Mouse (Mus musculus): ENCODE data around the gene Gm15737. TPM values are rescaled to one million over a fixed set of nuclear protein-coding genes. Genes with fewer than 3 reads are reported as not detected.
A peak's percentile ranks its signal among the peaks of the same experiment; 100 is the strongest.

Gene Gm15737
- polyA plus RNA-seq (2015; fragmentation: Nextera tagmentation; extraction: Ambion mirVana) = 0.31 and 0.34 TPM in 2 replicates

- peak within 1 kb of the TSS; percentile 46 for H3K9ac ChIP-seq (ENCODE audit: low read length)
- no peaks in the 10 kb centered on the region for H3K9me3 ChIP-seq (replicated peaks; ENCODE audit: control insufficient read depth, low read length)
- ATAC-seq (replicated peaks; ENCODE audit: extremely low read depth, insufficient read depth, low FRiP score) = peak; percentile 86
- H3K36me3 ChIP-seq (ENCODE audit: control insufficient read depth, insufficient read depth) = peaks cover 11% of the 10 kb centered on the region; the same call in 1 of the 2 replicates
- peak within 1 kb of the TSS; percentile 99 for H3K27ac ChIP-seq (ENCODE audit: low read length)
- peaks cover 19% of the 10 kb centered on the region for H3K4me1 ChIP-seq (ENCODE audit: control insufficient read depth, insufficient read depth, low read length)
- WGBS = 24% methylated on average over 4 of the region's 4 CpGs
- H3K4me3 ChIP-seq (ENCODE audit: low read length) = peak within 1 kb of the TSS; percentile 1; the same call in 1 of the 2 replicates
- peak within 1 kb of the TSS; percentile 51 for H3K4me2 ChIP-seq (ENCODE audit: low read depth, low read length)
- H3K27me3 ChIP-seq (ENCODE audit: control insufficient read depth, insufficient read depth, low read length) = no peaks in the 10 kb centered on the region
These were observed at the start of gene Gm15737 for GRCm38 (mm10) chr6:92869089-92869581. TSS of gene Gm15737 (plus strand) at chr6:92869357.

- no peak for ATAC-seq (replicated peaks; ENCODE audit: extremely low read depth, insufficient read depth, low FRiP score)
- Histone ChIP-seq H3K4me2 (ENCODE audit: low read depth, low read length) (no peak overlapping the region), H3K4me1 (ENCODE audit: control insufficient read depth, insufficient read depth, low read length) (peaks cover 5% of the 10 kb centered on the region; the same call in 1 of the 2 replicates), H3K27ac (ENCODE audit: low read length) (no peak overlapping the region), H3K9me3 (replicated peaks; ENCODE audit: control insufficient read depth, low read length) (no peaks in the 10 kb centered on the region), H3K4me3 (ENCODE audit: low read length) (no peak overlapping the region), H3K27me3 (ENCODE audit: control insufficient read depth, insufficient read depth, low read length) (no peaks in the 10 kb centered on the region), H3K36me3 (ENCODE audit: control insufficient read depth, insufficient read depth) (peaks cover 10% of the 10 kb centered on the region; the same call in 1 of the 2 replicates), H3K9ac (ENCODE audit: low read length) (no peak overlapping the region)
- WGBS = 72% methylated on average over 5 of the region's 5 CpGs
These were observed 47.6 kb upstream of the Gm15737 start for GRCm38 (mm10) chr6:92821606-92822005.

GRCm38 (mm10) chr6:92822006-92822405, 47.2 kb upstream of the Gm15737 start:
- no peak for ATAC-seq (replicated peaks; ENCODE audit: extremely low read depth, insufficient read depth, low FRiP score)
- Histone ChIP-seq H3K4me1 (ENCODE audit: control insufficient read depth, insufficient read depth, low read length) (peaks cover 6% of the 10 kb centered on the region), H3K27me3 (ENCODE audit: control insufficient read depth, insufficient read depth, low read length) (no peaks in the 10 kb centered on the region), H3K27ac (ENCODE audit: low read length) (no peak overlapping the region), H3K9ac (ENCODE audit: low read length) (no peak overlapping the region), H3K4me3 (ENCODE audit: low read length) (no peak overlapping the region), H3K36me3 (ENCODE audit: control insufficient read depth, insufficient read depth) (peaks cover 10% of the 10 kb centered on the region; the same call in 1 of the 2 replicates), H3K9me3 (replicated peaks; ENCODE audit: control insufficient read depth, low read length) (no peaks in the 10 kb centered on the region), H3K4me2 (ENCODE audit: low read depth, low read length) (no peak overlapping the region)
- WGBS = 64% methylated on average over 6 of the region's 6 CpGs

GRCm38 (mm10) chr6:92823991-92824390, 45.2 kb upstream of the Gm15737 start:
- Histone ChIP-seq H3K36me3 (ENCODE audit: control insufficient read depth, insufficient read depth) (peaks cover 10% of the 10 kb centered on the region; the same call in 1 of the 2 replicates), H3K4me1 (ENCODE audit: control insufficient read depth, insufficient read depth, low read length) (peaks cover 17% of the 10 kb centered on the region), H3K27me3 (ENCODE audit: control insufficient read depth, insufficient read depth, low read length) (no peaks in the 10 kb centered on the region), H3K9ac (ENCODE audit: low read length) (no peak overlapping the region), H3K27ac (ENCODE audit: low read length) (no peak overlapping the region), H3K4me3 (ENCODE audit: low read length) (no peak overlapping the region), H3K4me2 (ENCODE audit: low read depth, low read length) (no peak overlapping the region), H3K9me3 (replicated peaks; ENCODE audit: control insufficient read depth, low read length) (no peaks in the 10 kb centered on the region)
- ATAC-seq (replicated peaks; ENCODE audit: extremely low read depth, insufficient read depth, low FRiP score) = no peak
- WGBS = 86% methylated on average over 7 of the region's 7 CpGs

- H3K4me2 ChIP-seq (ENCODE audit: low read depth, low read length) = no peak overlapping the region
- H3K9me3 ChIP-seq (replicated peaks; ENCODE audit: control insufficient read depth, low read length) = no peaks in the 10 kb centered on the region
- no peak overlapping the region for H3K4me3 ChIP-seq (ENCODE audit: low read length)
- no peak for ATAC-seq (replicated peaks; ENCODE audit: extremely low read depth, insufficient read depth, low FRiP score)
- H3K4me1 ChIP-seq (ENCODE audit: control insufficient read depth, insufficient read depth, low read length) = peaks cover 21% of the 10 kb centered on the region
- no peaks in the 10 kb centered on the region for H3K27me3 ChIP-seq (ENCODE audit: control insufficient read depth, insufficient read depth, low read length)
- H3K27ac ChIP-seq (ENCODE audit: low read length) = no peak overlapping the region; the same call in 1 of the 2 replicates
- no peak overlapping the region for H3K9ac ChIP-seq (ENCODE audit: low read length)
- 67% methylated on average over 5 of the region's 5 CpGs for WGBS
- peaks cover 10% of the 10 kb centered on the region; the same call in 1 of the 2 replicates for H3K36me3 ChIP-seq (ENCODE audit: control insufficient read depth, insufficient read depth)
These were observed 42.6 kb upstream of the Gm15737 start for GRCm38 (mm10) chr6:92826561-92826960.

- Histone ChIP-seq H3K4me1 (ENCODE audit: control insufficient read depth, insufficient read depth, low read length) (peaks cover 25% of the 10 kb centered on the region), H3K27ac (ENCODE audit: low read length) (peak overlapping the region; percentile 33), H3K27me3 (ENCODE audit: control insufficient read depth, insufficient read depth, low read length) (no peaks in the 10 kb centered on the region), H3K4me3 (ENCODE audit: low read length) (no peak overlapping the region), H3K9ac (ENCODE audit: low read length) (no peak overlapping the region), H3K4me2 (ENCODE audit: low read depth, low read length) (no peak overlapping the region), H3K9me3 (replicated peaks; ENCODE audit: control insufficient read depth, low read length) (no peaks in the 10 kb centered on the region), H3K36me3 (ENCODE audit: control insufficient read depth, insufficient read depth) (peaks cover 6% of the 10 kb centered on the region; the same call in 1 of the 2 replicates)
- ATAC-seq (replicated peaks; ENCODE audit: extremely low read depth, insufficient read depth, low FRiP score) = peak; percentile 6; the same call in 1 of the 2 replicates
- WGBS = 25% methylated on average over 5 of the region's 5 CpGs
These were observed 41.8 kb upstream of the Gm15737 start for GRCm38 (mm10) chr6:92827360-92827759.

GRCm38 (mm10) chr6:92829148-92829547, 40.0 kb upstream of the Gm15737 start:
- peaks cover 3% of the 10 kb centered on the region; the same call in 1 of the 2 replicates for H3K36me3 ChIP-seq (ENCODE audit: control insufficient read depth, insufficient read depth)
- no peak overlapping the region for H3K9ac ChIP-seq (ENCODE audit: low read length)
- H3K27me3 ChIP-seq (ENCODE audit: control insufficient read depth, insufficient read depth, low read length) = no peaks in the 10 kb centered on the region

GRCm38 (mm10) chr6:92831106-92831505, 38.1 kb upstream of the Gm15737 start:
- no peak overlapping the region for H3K9ac ChIP-seq (ENCODE audit: low read length)
- H3K4me2 ChIP-seq (ENCODE audit: low read depth, low read length) = no peak overlapping the region
- no peaks in the 10 kb centered on the region for H3K9me3 ChIP-seq (replicated peaks; ENCODE audit: control insufficient read depth, low read length)
- no peaks in the 10 kb centered on the region for H3K27me3 ChIP-seq (ENCODE audit: control insufficient read depth, insufficient read depth, low read length)
- H3K4me3 ChIP-seq (ENCODE audit: low read length) = no peak overlapping the region
- peaks cover 29% of the 10 kb centered on the region for H3K4me1 ChIP-seq (ENCODE audit: control insufficient read depth, insufficient read depth, low read length)
- peaks cover 3% of the 10 kb centered on the region; the same call in 1 of the 2 replicates for H3K36me3 ChIP-seq (ENCODE audit: control insufficient read depth, insufficient read depth)
- 84% methylated on average over 2 of the region's 2 CpGs for WGBS
- no peak for ATAC-seq (replicated peaks; ENCODE audit: extremely low read depth, insufficient read depth, low FRiP score)
- no peak overlapping the region for H3K27ac ChIP-seq (ENCODE audit: low read length)

More at GRCm38 (mm10) chr6:92829148-92829547, 40.0 kb upstream of the Gm15737 start:
- 98% methylated on average over 2 of the region's 2 CpGs for WGBS
- Histone ChIP-seq H3K27ac (ENCODE audit: low read length) (no peak overlapping the region), H3K4me1 (ENCODE audit: control insufficient read depth, insufficient read depth, low read length) (peaks cover 25% of the 10 kb centered on the region), H3K4me3 (ENCODE audit: low read length) (no peak overlapping the region), H3K9me3 (replicated peaks; ENCODE audit: control insufficient read depth, low read length) (no peaks in the 10 kb centered on the region), H3K4me2 (ENCODE audit: low read depth, low read length) (no peak overlapping the region)
- no peak for ATAC-seq (replicated peaks; ENCODE audit: extremely low read depth, insufficient read depth, low FRiP score)

GRCm38 (mm10) chr6:92842000-92842399, 27.2 kb upstream of the Gm15737 start:
- Histone ChIP-seq H3K4me1 (ENCODE audit: control insufficient read depth, insufficient read depth, low read length) (peaks cover 13% of the 10 kb centered on the region), H3K27me3 (ENCODE audit: control insufficient read depth, insufficient read depth, low read length) (no peaks in the 10 kb centered on the region), H3K4me3 (ENCODE audit: low read length) (no peak overlapping the region), H3K9ac (ENCODE audit: low read length) (no peak overlapping the region), H3K36me3 (ENCODE audit: control insufficient read depth, insufficient read depth) (peaks cover 5% of the 10 kb centered on the region; the same call in 1 of the 2 replicates), H3K4me2 (ENCODE audit: low read depth, low read length) (no peak overlapping the region), H3K9me3 (replicated peaks; ENCODE audit: control insufficient read depth, low read length) (no peaks in the 10 kb centered on the region), H3K27ac (ENCODE audit: low read length) (no peak overlapping the region)
- ATAC-seq (replicated peaks; ENCODE audit: extremely low read depth, insufficient read depth, low FRiP score) = no peak
- 47% methylated on average over 2 of the region's 2 CpGs for WGBS

All from heart, embryonic 16.5 days (tissue).